Mouse (Mus musculus) CD8-positive naive resting alpha-beta T cell, adult 57 days (primary cell): ENCODE results near the gene Slc16a12. TPM values are rescaled to one million over a fixed set of nuclear protein-coding genes. Genes with fewer than 3 reads are reported as not detected.

Experiments
- total RNA-seq: library from RNA; stranded (reverse); gene quantifications from one replicate; pipeline ENCODE4 v1.2.4, GENCODE M21; 2023

The Slc16a12 gene
- not detected for total RNA-seq

GRCm38 (mm10) chr19:34746688-34747504 is at the start of gene Slc16a12:
Slc16a12 (minus strand) TSS chr19:34747289.

GRCm38 (mm10) chr19:34640623-34641022 is 106.5 kb downstream of the Slc16a12 start, which contains the start of the genes Ifit1bl2 and Ifit1:
Ifit1bl2 (minus strand) TSS chr19:34640743.
Ifit1 (plus strand) TSS chr19:34640871.

Other genes starting within 250 kb of the Slc16a12 start
- 60.3 TPM for gene Lipa, start 219.8 kb downstream of the Slc16a12 start, total RNA-seq
- gene Ifit2, start 196.6 kb downstream of the Slc16a12 start, total RNA-seq, result 12.0 TPM
- 13.0 TPM for gene Ifit3, start 163.8 kb downstream of the Slc16a12 start, total RNA-seq
- gene Ifit1bl1, start 145.3 kb downstream of the Slc16a12 start, total RNA-seq, result 13.1 TPM
- 5.5 TPM for gene Ifit3b, start 139.3 kb downstream of the Slc16a12 start, total RNA-seq
- 0.40 TPM for gene Ifit1bl2, start 106.5 kb downstream of the Slc16a12 start, total RNA-seq
- gene Ifit1, start 106.4 kb downstream of the Slc16a12 start, total RNA-seq, result 13.0 TPM
- 4.3 TPM for gene Pank1, start 132.2 kb upstream of the Slc16a12 start, total RNA-seq
- 15.8 TPM for gene Kif20b, start 175.1 kb upstream of the Slc16a12 start, total RNA-seq